Mouse (Mus musculus) kidney, adult 2 months (tissue): ENCODE measurements around the gene Plcd3.

ENCODE experiments used
- CTCF ChIP-seq: fragments of 200-500 bp; conservative IDR thresholded peaks from 2 replicates; pipeline ENCODE4 v1.5.1; 2011; ENCODE audit warnings: low read depth, mild to moderate bottlenecking, control low read depth, low read length, moderate library complexity, mixed read lengths; ENCODE audit not compliant: insufficient read depth, insufficient read length
- POLR2A ChIP-seq: fragments of 200-500 bp; IDR thresholded peaks from one replicate; pipeline ENCODE4 v1.6.1; 2011; ENCODE audit warnings: low read depth, low read length, control low read depth

GRCm38 (mm10) chr11:103051249-103051691 lies 50.2 kb downstream of the Plcd3 start:
- TF ChIP-seq CTCF (no peak), POLR2A (no peak)
